Mouse (Mus musculus) fibroblast of lung, adult 2 months (primary cell): Measurements from ENCODE around the gene Smad3.

Experiments used
- DNase-seq: peaks from one replicate; pipeline ENCODE4 v3.0.0-alpha.2; 2011; ENCODE audit warnings: low read depth

Gene Smad3

DNA sequence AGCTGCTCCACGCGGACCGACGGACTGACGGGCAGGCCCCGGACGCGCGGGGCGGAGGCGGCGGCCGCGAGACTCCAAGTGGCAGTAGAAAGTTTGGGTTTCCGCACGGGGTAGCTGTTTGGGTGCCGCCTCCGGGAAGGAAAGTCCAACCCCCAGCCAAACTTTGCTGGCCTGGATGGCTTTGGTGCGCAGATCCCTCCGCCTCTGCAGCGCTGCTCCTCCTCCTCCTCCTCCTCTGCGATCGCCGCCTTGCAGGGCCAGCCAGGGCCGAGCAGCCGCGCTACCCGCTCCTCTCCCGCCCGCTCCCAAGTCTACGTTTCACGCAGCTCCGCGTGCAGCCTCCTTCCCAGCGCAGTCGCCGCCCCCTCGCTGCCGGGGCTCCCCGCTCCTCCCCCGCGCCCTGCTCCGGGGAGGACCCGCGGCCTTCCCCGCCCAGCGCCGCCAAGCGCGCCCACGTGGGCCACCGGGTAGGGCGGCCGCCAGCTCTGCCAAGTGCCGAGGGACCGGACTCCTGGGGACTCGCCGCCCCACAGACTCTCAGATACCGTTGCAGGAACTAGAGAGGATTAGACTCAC is at the start of gene Smad3:
Smad3 (minus strand) TSS at position 130 of the 576 bp plus-strand sequence.
- DNase-seq: peak; percentile 91

- DNase-seq: no peak
Observed at GRCm38 (mm10) chr9:63804847-63805246, 47.1 kb upstream of the Smad3 start.

- DNase-seq: peak; percentile 86
Observed at GRCm38 (mm10) chr9:63803181-63803591, 45.4 kb upstream of the Smad3 start.

DNA sequence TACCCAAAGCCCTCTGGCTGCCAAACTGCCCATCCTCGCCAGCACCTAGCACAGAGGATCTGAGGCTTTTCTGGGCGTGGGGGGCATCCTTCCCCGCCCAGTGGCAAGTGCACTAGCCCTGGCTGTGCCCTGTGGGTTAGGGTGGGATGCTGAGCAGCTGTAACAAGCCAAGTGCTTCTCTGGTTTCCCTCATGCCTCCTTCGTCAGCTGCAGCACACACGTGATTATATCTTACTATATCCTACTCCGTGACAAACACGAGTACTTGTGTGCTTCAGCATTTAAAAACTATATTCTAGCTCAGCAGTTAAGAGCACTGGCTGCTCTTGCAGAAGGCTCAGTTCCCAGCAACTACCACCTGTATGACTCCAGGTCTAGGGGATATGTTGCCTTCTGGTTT is 44.7 kb upstream of the Smad3 start:
- no peak for DNase-seq

DNA sequence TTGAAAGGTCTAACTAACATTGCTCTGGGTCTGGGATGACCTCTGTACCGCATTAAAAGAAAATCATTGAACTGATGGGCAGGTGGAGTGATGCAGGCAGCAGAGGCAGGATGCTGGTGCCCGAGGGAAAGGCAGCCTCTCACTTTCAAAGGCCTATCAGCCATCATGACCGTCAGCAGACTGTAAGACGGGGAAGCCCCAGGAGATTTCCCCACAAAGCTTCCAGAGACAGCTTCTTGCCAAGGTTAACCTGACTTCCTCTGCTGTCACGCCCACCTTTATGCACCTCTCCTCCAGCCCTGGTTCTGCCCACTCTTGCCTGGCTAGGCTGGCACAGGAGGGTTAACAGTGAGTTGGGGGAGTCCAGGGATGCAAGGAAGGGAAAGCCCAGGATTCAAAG is 44.3 kb upstream of the Smad3 start:
- DNase-seq: no peak

DNA sequence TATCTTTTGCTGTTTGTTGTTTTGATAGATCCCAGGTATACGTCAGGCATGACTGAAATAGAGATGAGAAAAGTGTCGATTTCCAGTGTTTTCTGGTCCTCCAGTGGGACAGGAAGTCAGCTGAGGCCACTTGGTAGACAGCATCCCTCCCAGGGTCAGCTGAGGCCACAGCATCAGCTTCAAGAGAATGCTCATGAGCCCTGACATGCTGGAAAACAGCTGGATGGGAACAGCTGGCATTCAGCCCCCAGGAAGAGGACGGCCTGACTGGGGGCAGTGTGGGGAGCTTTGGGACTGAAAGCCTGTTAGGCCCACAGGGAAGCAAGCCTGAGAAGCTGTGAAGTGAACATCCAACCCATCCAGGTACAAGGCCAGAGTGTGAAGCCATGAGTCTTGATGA is 38.6 kb upstream of the Smad3 start:
- DNase-seq: no peak

DNA sequence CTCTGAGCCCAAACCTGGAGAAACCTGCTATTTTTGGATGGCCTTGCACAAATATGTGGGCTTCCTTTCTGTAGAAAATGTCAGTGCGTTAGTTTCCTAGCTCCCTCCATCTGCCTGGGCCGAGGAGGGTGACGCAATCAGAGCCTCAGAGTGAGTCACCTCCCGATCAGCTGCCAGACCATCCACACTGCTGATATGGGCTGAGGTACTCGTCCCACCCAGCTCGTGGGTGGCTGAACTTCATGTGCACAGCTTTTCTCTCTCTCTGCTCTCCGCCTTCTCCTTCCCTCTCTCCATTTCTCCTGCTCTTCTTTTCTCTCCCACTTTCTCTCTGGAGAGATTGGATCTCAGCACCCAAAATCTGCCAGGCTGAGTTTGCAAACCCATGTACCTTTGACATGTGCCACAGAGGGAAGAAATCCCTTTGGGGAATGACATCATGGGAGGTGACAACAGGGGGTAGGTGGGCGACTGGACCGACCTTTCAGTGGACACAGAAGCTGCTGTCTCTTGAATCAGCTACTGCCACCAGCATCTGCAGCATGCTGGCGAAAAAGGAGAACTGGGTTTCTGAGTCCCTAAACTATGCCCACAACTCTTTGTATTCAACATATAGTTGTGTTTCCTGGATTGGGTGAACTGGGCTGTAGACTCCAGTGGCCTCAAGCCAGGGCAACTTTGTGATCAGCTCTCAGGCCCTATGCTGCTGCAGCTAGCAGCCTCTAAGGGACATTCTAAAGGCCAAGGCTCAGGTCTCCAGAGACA is 36.1 kb upstream of the Smad3 start:
- peak; percentile 85 for DNase-seq

GRCm38 (mm10) chr9:63791716-63792115 is 33.9 kb upstream of the Smad3 start:
- no peak for DNase-seq

- DNase-seq: no peak
Observed at GRCm38 (mm10) chr9:63791275-63791674, 33.5 kb upstream of the Smad3 start.

DNA sequence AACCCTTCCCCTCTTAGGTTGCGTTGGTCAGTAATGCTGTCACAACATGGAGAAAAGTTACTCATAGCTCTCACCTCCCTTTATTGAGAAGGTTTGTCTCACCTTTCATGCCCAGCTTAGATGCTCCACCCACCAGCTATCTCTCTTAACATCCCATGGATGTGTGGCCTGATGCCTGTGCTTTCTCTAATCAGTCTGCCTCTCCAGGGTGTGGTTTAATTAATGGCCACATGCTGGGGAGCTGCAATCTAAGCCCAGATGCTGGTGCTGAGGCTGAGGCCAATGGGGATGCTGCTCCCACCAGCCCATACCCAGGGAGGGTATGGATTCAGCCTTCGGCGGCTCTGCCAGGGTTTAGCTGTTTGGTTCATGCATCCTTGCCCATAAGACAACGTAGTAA is 32.4 kb upstream of the Smad3 start:
- no peak for DNase-seq

DNA sequence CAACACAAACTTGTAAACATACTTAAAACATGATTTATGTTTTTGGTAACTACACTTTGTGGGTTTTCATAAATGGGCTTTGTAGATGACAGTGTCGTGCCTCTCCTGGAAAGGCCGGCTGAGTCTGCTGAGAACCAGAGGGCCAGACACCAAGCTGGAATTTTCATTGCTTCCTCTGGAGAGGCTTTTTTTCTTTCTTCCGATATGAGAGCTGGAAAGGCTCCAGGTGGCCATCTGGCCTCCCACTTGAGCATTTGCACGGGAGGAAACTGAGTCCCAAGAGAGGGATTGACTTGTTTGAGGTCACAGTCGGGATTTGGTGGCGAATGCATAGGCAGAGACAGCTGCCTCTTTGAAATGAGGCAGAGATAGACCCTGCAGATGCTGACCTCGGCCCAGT is 31.6 kb upstream of the Smad3 start:
- DNase-seq: no peak

GRCm38 (mm10) chr9:63787606-63788005 is 29.8 kb upstream of the Smad3 start:
- DNase-seq: no peak

DNA sequence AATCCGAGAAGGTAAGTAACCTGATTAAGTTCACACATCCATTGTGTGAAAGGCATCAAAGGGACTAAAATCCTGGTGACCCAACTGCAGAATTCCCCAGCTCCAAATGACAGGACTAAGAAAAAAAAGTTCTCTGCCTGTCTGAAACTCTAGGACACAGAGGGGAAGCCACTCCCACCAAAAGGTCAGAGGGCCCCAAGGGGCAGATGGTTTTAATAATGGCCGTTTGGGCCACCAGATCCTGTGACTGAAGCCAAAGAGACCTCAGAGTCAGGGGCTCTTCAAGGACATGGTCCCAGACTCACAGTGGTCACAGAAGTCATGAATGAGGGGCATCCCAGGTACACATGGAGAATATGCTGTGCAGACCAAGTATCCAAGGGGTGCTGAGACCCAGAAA is 29.3 kb upstream of the Smad3 start:
- DNase-seq: no peak

DNA sequence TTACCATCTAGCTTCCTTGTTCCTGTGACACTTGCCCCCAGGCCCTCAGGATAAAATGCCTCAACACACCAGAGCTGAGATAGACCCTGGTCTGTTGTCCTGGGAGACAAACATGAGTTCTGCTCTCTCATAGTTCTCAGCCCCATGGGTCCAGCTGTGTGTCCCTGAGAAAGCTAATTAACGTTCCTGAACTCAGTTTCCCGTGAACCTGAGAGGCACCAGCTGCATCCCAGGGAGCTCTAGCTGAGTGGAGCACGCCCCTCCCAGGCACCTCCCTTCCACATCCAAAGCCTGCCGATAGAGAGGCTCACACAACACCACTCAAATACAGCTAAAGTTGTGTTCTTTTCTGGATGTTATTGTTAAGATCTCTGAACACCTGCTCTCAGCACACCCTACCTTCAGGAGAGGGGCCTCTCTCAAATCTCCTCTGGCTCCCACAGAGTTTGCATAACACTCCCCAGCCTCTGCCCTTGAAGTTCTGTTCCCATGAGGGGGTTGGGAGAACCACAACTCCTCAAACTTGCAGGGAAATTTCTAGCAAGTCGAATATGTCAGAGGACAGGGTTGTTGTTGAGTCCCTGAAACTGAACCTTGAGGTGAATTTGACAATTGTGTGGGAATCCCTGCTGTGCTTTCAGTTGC is 28.4 kb upstream of the Smad3 start:
- no peak for DNase-seq

GRCm38 (mm10) chr9:63785492-63785891 is 27.7 kb upstream of the Smad3 start:
- no peak for DNase-seq

DNA sequence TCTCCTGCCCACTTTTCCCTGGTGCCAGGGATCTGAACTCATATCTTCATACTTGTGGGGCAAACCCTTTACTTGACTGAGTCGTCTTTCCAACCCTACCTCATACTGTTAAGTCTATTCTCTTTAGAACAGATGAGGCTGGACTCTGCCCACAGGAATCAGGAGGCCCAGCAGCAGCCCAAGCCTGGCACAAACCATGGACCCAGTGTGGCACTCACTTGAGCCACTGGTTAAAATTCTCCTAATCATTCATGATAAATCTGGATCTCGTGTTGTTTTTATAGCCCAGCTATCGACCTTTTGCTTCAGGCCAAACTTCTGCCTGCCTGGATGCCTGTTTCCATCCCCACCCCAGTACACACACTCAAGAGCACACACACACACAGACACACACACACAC is 26.8 kb upstream of the Smad3 start:
- DNase-seq: no peak

DNA sequence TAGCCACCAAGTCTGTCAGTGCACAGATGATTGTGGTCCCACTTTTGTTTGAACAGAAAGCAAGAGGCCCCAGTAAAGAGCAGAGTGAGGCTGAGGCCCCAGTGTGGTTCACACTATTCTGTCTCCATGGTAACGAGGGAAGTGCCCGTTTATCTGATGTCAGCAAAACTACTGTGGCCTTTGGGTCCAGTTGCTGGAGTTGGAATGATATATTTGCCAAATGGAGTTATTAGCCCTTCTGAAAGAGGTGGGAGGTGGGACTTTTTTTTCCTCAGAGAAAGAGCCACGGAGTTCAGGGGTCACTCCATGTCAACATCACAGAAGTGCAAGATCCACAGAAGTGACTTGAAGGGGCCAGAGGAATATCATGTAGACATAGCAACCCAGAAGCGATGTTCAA is 24.9 kb upstream of the Smad3 start:
- no peak for DNase-seq

DNA sequence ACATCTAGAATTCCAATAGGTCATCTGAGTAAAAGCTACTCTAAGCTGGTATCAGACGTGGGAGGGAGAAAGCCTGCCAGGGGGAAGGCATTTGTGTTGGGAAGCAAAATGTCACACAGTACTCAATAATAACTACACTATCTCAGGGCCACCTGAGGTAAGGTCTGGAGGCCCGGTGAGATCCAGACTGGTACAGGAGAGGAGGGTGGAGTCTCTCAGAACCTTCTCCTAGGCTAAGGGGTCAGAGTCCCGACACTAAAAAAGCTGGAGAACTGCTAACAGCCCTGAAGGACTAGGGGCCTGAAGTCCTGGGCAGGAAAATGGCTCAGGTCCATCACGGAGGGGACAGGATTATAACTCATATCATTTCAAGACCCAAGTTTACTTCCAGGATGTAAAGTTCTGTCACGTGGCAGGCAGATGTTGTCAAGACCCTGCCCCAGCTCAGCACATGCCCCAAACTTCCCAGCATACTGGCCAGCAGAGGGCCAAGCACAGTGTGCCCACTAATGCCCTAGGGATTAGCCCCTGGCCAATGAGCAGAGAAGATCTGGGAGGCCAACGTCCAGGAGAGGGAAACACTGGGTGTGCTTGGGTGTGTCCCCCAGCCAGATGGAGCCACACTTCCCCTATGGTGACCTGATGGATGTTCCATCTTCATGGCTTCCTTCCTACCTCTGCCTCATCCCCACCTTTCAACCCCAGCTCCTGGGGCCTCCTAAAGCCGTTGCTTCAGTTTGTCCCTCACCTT is 24.1 kb upstream of the Smad3 start:
- DNase-seq: no peak

GRCm38 (mm10) chr9:63779950-63780887 is 22.4 kb upstream of the Smad3 start:
- DNase-seq: no peak

DNA sequence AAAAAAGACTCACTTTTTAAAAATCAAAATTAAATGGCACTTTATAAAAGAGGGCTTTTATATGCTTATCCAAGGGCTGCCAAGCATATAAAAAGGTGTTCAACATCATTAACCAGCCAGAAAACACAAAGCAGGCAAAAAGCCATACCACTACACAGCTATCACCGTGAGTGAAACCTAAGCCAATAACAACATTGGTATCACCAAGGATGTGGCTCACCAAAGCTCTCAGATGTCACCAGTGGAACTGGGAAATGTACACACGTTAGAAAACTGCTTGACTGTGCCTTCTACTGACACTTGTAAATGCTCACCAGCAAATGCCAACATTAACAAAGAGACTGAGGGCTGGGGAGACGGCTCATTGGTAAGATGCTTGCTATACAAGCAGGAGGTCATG is 18.9 kb upstream of the Smad3 start:
- DNase-seq: no peak

GRCm38 (mm10) chr9:63774854-63775483 is 17.2 kb upstream of the Smad3 start:
- no peak for DNase-seq
